Mouse (Mus musculus): Measurements from ENCODE around the gene Ppp1r27. TPM values are rescaled to one million over a fixed set of nuclear protein-coding genes. Genes with fewer than 3 reads are reported as not detected.

The Ppp1r27 gene
- polyA plus RNA-seq, 1 experiment from 2014 or later, result not detected

- WGBS, result 81% methylated on average over 7 of the region's 7 CpGs
- Histone ChIP-seq H3K9me3 (replicated peaks; ENCODE audit: control insufficient read depth, low read length) (no peaks in the 10 kb centered on the region), H3K4me3 (ENCODE audit: low read depth, low read length) (no peak overlapping the region), H3K4me2 (ENCODE audit: low read length) (no peak overlapping the region), H3K36me3 (ENCODE audit: control insufficient read depth, insufficient read depth, low read length) (peaks cover 30% of the 10 kb centered on the region), H3K27ac (ENCODE audit: low read depth, low read length) (no peak overlapping the region), H3K9ac (ENCODE audit: low read length) (no peak overlapping the region), H3K27me3 (replicated peaks; ENCODE audit: control insufficient read depth, insufficient read depth, low read length) (no peaks in the 10 kb centered on the region), H3K4me1 (ENCODE audit: control insufficient read depth, insufficient read depth, low read length) (peaks cover 10% of the 10 kb centered on the region)
- DNase-seq (ENCODE audit: low spot score), result no peak
- ATAC-seq, result no peak
Observed at GRCm38 (mm10) chr11:120577211-120578023, 26.5 kb upstream of the Ppp1r27 start.

DNA sequence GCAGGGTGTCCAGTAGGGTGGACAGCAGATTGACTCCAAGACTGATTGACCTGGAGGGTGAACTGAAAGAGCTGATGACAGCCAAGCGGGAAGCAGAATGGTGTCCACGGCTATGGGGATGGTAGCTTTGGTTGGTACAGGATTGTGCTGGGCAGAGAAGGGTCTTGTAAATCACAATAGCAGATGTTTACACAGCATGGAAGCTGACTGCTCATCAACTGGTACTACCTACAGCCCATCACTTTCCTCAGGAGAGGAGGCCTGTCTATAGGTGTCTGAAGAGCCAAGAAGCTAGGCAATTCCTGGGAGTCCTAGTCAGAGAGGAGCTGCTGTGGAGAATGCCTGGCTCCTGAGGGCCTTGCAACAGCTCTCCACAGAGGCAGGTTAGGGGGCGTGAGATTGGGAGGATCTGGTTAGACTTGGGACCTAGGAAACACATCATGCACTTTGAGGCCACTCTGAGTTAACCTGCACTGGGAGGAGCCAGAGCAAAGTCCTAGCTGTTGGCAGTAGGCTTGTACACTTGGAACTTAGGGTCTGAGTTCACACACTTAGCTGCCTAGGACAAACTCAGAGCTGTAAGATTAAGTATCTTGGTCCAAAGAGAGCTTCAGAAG, 25.5 kb upstream of the Ppp1r27 start:
- H3K4me1 ChIP-seq (ENCODE audit: control insufficient read depth, insufficient read depth, low read length), result peaks cover 11% of the 10 kb centered on the region
- no peak overlapping the region for H3K9ac ChIP-seq (ENCODE audit: low read length)
- peaks cover 31% of the 10 kb centered on the region for H3K36me3 ChIP-seq (ENCODE audit: control insufficient read depth, insufficient read depth, low read length)
- H3K27me3 ChIP-seq (replicated peaks; ENCODE audit: control insufficient read depth, insufficient read depth, low read length), result no peaks in the 10 kb centered on the region
- no peak overlapping the region for H3K4me2 ChIP-seq (ENCODE audit: low read length)
- 90% methylated on average over 3 of the region's 3 CpGs for WGBS
- ATAC-seq (no peak), DNase-seq (ENCODE audit: low spot score) (no peak)
- no peaks in the 10 kb centered on the region for H3K9me3 ChIP-seq (replicated peaks; ENCODE audit: control insufficient read depth, low read length)
- no peak overlapping the region for H3K27ac ChIP-seq (ENCODE audit: low read depth, low read length)
- H3K4me3 ChIP-seq (ENCODE audit: low read depth, low read length), result no peak overlapping the region

DNA sequence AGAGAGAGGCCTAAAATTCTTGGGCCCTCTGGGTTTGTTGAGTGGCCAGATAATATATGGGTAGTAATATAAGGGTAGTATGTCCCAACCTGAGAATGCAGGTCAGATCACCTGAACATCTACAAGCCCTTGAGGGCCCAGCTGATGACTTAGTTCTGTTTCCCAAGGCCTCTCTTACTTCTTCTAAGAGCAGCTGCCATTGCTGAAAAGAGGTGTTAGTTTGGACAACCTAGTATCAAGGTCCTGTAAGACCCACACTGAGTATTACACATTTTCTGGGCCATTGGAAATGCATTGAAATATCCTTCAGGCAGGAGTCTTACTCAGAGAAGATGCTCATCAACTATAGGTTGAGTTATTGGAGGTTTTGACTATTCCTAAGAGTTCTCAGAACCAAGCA, 25.0 kb upstream of the Ppp1r27 start:
- no peak for ATAC-seq
- Histone ChIP-seq H3K9me3 (replicated peaks; ENCODE audit: control insufficient read depth, low read length) (no peaks in the 10 kb centered on the region), H3K27ac (ENCODE audit: low read depth, low read length) (no peak overlapping the region), H3K4me1 (ENCODE audit: control insufficient read depth, insufficient read depth, low read length) (peaks cover 13% of the 10 kb centered on the region), H3K4me3 (ENCODE audit: low read depth, low read length) (no peak overlapping the region), H3K27me3 (replicated peaks; ENCODE audit: control insufficient read depth, insufficient read depth, low read length) (no peaks in the 10 kb centered on the region), H3K4me2 (ENCODE audit: low read length) (no peak overlapping the region), H3K36me3 (ENCODE audit: control insufficient read depth, insufficient read depth, low read length) (peaks cover 36% of the 10 kb centered on the region), H3K9ac (ENCODE audit: low read length) (no peak overlapping the region)
- no peak for DNase-seq (ENCODE audit: low spot score)

GRCm38 (mm10) chr11:120575046-120575445, 24.1 kb upstream of the Ppp1r27 start:
- Histone ChIP-seq H3K9ac (ENCODE audit: low read length) (no peak overlapping the region), H3K4me2 (ENCODE audit: low read length) (no peak overlapping the region), H3K36me3 (ENCODE audit: control insufficient read depth, insufficient read depth, low read length) (peaks cover 43% of the 10 kb centered on the region), H3K27me3 (replicated peaks; ENCODE audit: control insufficient read depth, insufficient read depth, low read length) (no peaks in the 10 kb centered on the region), H3K27ac (ENCODE audit: low read depth, low read length) (no peak overlapping the region), H3K4me3 (ENCODE audit: low read depth, low read length) (no peak overlapping the region), H3K9me3 (replicated peaks; ENCODE audit: control insufficient read depth, low read length) (no peaks in the 10 kb centered on the region), H3K4me1 (ENCODE audit: control insufficient read depth, insufficient read depth, low read length) (peaks cover 9% of the 10 kb centered on the region)
- no peak for DNase-seq (ENCODE audit: low spot score)
- no peak for ATAC-seq
- 85% methylated on average over 2 of the region's 2 CpGs for WGBS

DNA sequence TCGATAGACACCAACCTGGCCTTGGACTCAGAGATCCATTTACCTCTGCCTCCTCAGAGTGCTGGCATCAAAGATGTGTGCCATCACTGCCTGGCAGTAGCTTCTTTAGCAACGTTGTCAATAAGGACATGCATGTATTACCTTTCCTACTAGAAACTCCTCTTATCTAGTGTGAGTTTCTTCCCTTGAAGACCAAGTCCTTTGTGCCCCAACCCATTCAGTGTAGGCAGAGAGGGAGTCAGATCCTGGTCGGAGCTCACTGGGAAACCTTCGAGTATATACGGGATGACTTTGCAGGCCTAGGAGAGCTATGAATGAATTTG, 23.3 kb upstream of the Ppp1r27 start:
- Histone ChIP-seq H3K9ac (ENCODE audit: low read length) (peak overlapping the region; percentile 29), H3K4me2 (ENCODE audit: low read length) (peak overlapping the region; percentile 84), H3K36me3 (ENCODE audit: control insufficient read depth, insufficient read depth, low read length) (peaks cover 41% of the 10 kb centered on the region), H3K9me3 (replicated peaks; ENCODE audit: control insufficient read depth, low read length) (no peaks in the 10 kb centered on the region), H3K4me1 (ENCODE audit: control insufficient read depth, insufficient read depth, low read length) (peaks cover 7% of the 10 kb centered on the region), H3K27ac (ENCODE audit: low read depth, low read length) (no peak overlapping the region), H3K27me3 (replicated peaks; ENCODE audit: control insufficient read depth, insufficient read depth, low read length) (no peaks in the 10 kb centered on the region), H3K4me3 (ENCODE audit: low read depth, low read length) (peak overlapping the region; percentile 93)
- WGBS, result 44% methylated on average over 5 of the region's 5 CpGs
- DNase-seq (ENCODE audit: low spot score), result no peak
- no peak for ATAC-seq

- Histone ChIP-seq H3K36me3 (ENCODE audit: control insufficient read depth, insufficient read depth, low read length) (peaks cover 39% of the 10 kb centered on the region), H3K9ac (ENCODE audit: low read length) (peak overlapping the region; percentile 86)
- WGBS, result under 1% methylated on average over 23 of the region's 23 CpGs
Observed at GRCm38 (mm10) chr11:120573585-120574277, 22.8 kb upstream of the Ppp1r27 start.

DNA sequence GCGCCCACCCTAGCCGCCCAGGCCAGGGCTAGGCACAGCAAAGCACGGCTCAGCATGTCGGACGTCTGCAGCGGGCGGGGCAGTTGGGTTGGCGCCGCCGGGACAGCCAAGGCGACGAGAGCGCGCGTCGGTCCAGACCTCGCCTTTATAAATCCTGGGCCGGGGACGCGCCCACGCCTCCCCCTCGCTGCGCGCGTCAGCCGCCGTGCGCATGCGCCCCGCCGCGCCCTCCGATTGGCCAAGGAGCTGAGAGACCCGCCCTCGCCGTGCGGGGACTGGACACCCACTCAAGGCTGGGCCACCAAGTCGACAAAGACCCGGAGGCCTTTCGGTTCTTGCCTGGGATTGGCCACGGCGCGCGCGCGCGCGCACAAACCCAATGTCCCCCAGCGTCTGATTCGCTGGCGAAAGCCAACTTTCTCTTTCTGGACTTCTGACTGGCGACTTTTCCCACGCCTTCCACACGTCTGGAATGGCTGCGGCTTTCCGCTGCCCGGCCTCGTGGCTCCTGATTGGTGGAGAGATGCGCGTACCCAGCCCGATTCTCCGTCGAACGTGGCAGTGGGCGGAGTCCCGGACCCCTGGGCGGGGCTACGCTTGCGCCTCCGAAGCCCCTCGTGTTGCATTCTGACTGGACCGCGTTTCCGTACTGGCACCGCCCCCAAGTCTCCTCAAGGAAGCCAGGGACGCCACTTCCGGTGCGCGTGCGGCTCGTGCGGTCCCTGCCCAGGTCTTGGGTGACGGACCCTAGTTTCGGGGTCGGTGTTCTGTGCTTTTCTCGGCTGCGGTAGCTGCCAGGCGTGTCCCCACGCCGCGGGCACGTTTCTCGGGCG, 22.0 kb upstream of the Ppp1r27 start, which contains the start of gene P4hb:
TSS of gene P4hb (minus strand) at position 502 of the 833 bp plus-strand sequence.
- ATAC-seq, result peak; percentile 96
- peak within 1 kb of the TSS; percentile 84 for H3K4me2 ChIP-seq (ENCODE audit: low read length)
- peaks cover 39% of the 10 kb centered on the region for H3K36me3 ChIP-seq (ENCODE audit: control insufficient read depth, insufficient read depth, low read length)
- WGBS, result under 1% methylated on average over 92 of the region's 94 CpGs
- no peaks in the 10 kb centered on the region for H3K27me3 ChIP-seq (replicated peaks; ENCODE audit: control insufficient read depth, insufficient read depth, low read length)
- peak; percentile 99 for DNase-seq (ENCODE audit: low spot score)
- peak within 1 kb of the TSS; percentile 93 for H3K4me3 ChIP-seq (ENCODE audit: low read depth, low read length)
- peaks cover 7% of the 10 kb centered on the region for H3K4me1 ChIP-seq (ENCODE audit: control insufficient read depth, insufficient read depth, low read length)
- H3K9ac ChIP-seq (ENCODE audit: low read length), result peak within 1 kb of the TSS; percentile 91
- peak within 1 kb of the TSS; percentile 85 for H3K27ac ChIP-seq (ENCODE audit: low read depth, low read length)
- H3K9me3 ChIP-seq (replicated peaks; ENCODE audit: control insufficient read depth, low read length), result no peaks in the 10 kb centered on the region

More at GRCm38 (mm10) chr11:120573585-120574277, 22.8 kb upstream of the Ppp1r27 start:
- Histone ChIP-seq H3K9me3 (replicated peaks; ENCODE audit: control insufficient read depth, low read length) (no peaks in the 10 kb centered on the region), H3K4me2 (ENCODE audit: low read length) (peak overlapping the region; percentile 84), H3K4me1 (ENCODE audit: control insufficient read depth, insufficient read depth, low read length) (peaks cover 7% of the 10 kb centered on the region), H3K4me3 (ENCODE audit: low read depth, low read length) (peak overlapping the region; percentile 93), H3K27me3 (replicated peaks; ENCODE audit: control insufficient read depth, insufficient read depth, low read length) (no peaks in the 10 kb centered on the region), H3K27ac (ENCODE audit: low read depth, low read length) (peak overlapping the region; percentile 85)
- peak; percentile 6; the same call in 1 of the 2 replicates for ATAC-seq
- DNase-seq (ENCODE audit: low spot score), result no peak

DNA sequence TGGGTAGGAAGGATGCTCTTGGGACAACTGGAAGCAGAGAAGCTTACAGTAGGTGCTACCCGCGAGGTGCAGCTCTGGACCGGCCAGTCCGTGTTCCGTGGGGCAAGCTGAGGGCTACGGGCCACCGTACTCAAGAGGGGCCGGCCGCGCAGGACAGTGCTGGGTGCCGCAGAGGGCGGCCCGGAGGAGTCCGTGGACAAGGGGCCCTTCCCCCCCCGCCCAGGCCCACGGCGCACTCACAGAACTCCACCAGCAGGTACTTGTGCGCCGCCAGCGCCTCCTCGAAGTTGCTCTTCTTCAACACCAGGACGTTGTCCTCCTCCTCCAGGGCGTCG, 21.5 kb upstream of the Ppp1r27 start:
- no peaks in the 10 kb centered on the region for H3K9me3 ChIP-seq (replicated peaks; ENCODE audit: control insufficient read depth, low read length)
- DNase-seq (ENCODE audit: low spot score) (no peak), ATAC-seq (peak; percentile 35)
- H3K27ac ChIP-seq (ENCODE audit: low read depth, low read length), result peak overlapping the region; percentile 85
- peaks cover 39% of the 10 kb centered on the region for H3K36me3 ChIP-seq (ENCODE audit: control insufficient read depth, insufficient read depth, low read length)
- H3K9ac ChIP-seq (ENCODE audit: low read length), result peak overlapping the region; percentile 91
- peak overlapping the region; percentile 93 for H3K4me3 ChIP-seq (ENCODE audit: low read depth, low read length)
- H3K4me2 ChIP-seq (ENCODE audit: low read length), result peak overlapping the region; percentile 84
- 0% methylated on average over 15 of the region's 24 CpGs for WGBS
- H3K4me1 ChIP-seq (ENCODE audit: control insufficient read depth, insufficient read depth, low read length), result peaks cover 7% of the 10 kb centered on the region
- no peaks in the 10 kb centered on the region for H3K27me3 ChIP-seq (replicated peaks; ENCODE audit: control insufficient read depth, insufficient read depth, low read length)
